Comparison of ENCODE assay signal across 25 mouse cellular contexts in the genomic region with DNA sequence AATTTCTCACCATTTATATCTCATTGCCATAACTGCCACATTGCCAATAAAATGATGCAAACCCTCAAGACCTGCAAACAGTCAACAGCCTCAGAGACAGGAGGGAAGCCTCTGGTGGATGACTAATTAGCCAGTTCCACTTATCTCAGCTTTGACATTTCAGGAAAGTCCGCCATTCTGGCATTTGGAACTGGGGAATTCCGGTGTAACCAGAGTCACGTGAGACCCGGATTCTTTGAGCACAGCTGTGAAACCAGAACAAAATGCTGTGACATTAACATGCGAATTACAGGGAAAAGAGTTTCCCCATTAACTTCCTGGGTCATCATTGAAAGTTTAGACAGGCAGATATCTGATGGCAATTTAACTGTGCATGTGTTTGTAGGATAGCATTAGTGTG.
DNase-seq lines count a peak whose midpoint lies in the region; ATAC-seq lines count a peak whose summit lies in the region.
"Had no signal": no experiment of that assay in that cellular context is flagged by ENCODE, and none has a peak within 500 bp of the region (broad histone marks: within the 10 kb centered on the region; RNA-seq: fewer than 3 reads in every experiment).

No protein-coding gene starts in this region.

- ATAC-seq in heart, embryonic 12.5 days (ENCODE audit: insufficient number of reproducible peaks, low FRiP score) = no peak
- ATAC-seq: forebrain, embryonic 13.5 days; intestine, embryonic 15.5 days; midbrain, embryonic 15.5 days had no signal

- H3K4me2 ChIP-seq in heart, embryonic 12.5 days = no peak overlapping the region
- H3K4me2 ChIP-seq: forebrain, embryonic 13.5 days; hindbrain, embryonic 15.5 days; intestine, embryonic 15.5 days; limb, embryonic 13.5 days; lung, embryonic 15.5 days; midbrain, embryonic 15.5 days; stomach, embryonic 15.5 days had no signal

- WGBS in heart, embryonic 12.5 days = 45% methylated on average over 5 of the region's 5 CpGs

- no peak overlapping the region for H3K4me3 ChIP-seq in heart, embryonic 12.5 days
- H3K4me3 ChIP-seq: forebrain, embryonic 13.5 days; hindbrain, embryonic 15.5 days; intestine, embryonic 15.5 days; layer of hippocampus, adult 2 months; limb, embryonic 13.5 days; lung, embryonic 15.5 days; megakaryocyte, embryonic 14.5 days; midbrain, embryonic 15.5 days; stomach, embryonic 15.5 days had no signal

- H3K4me1 ChIP-seq in heart, embryonic 12.5 days (replicated peaks) = no peaks in the 10 kb centered on the region
- H3K4me1 ChIP-seq: forebrain, embryonic 13.5 days; hindbrain, embryonic 15.5 days; intestine, embryonic 15.5 days; lung, embryonic 15.5 days; midbrain, embryonic 15.5 days; stomach, embryonic 15.5 days had no signal

- no peak overlapping the region for H3K9ac ChIP-seq in heart, embryonic 12.5 days
- H3K9ac ChIP-seq: forebrain, embryonic 13.5 days; hindbrain, embryonic 15.5 days; intestine, embryonic 15.5 days; limb, embryonic 13.5 days; liver, embryonic 14.5 days; lung, embryonic 15.5 days; midbrain, embryonic 15.5 days; stomach, embryonic 15.5 days had no signal

- no peak overlapping the region for H3K27ac ChIP-seq in heart, embryonic 12.5 days (ENCODE audit: poor library complexity, severe bottlenecking)
- H3K27ac ChIP-seq: forebrain, embryonic 13.5 days; hindbrain, embryonic 15.5 days; intestine, embryonic 15.5 days; layer of hippocampus, adult 2 months; limb, embryonic 13.5 days; liver, embryonic 14.5 days; lung, embryonic 15.5 days; midbrain, embryonic 15.5 days; stomach, embryonic 15.5 days had no signal

- peak; percentile 18 to 50 for DNase-seq in heart, adult 18-20 months
- peak; percentile 3 for DNase-seq in retina, postnatal 1 day
- no peak for DNase-seq in retina, embryonic 14.5 days (ENCODE audit: low spot score)
- peak; percentile 8 for DNase-seq in NIH3T3 (ENCODE audit: low read depth)
- no peak for DNase-seq in left cerebral cortex, adult 8-10 months (ENCODE audit: low spot score in 2 of 2)
- no peak for DNase-seq in adrenal gland, postnatal 36 days
- DNase-seq: adrenal gland, postnatal 10 days; cerebellum, adult 8-10 months; gastrocnemius, postnatal 36 days; kidney, adult 8-10 months; kidney, postnatal 14 days; layer of hippocampus, postnatal 36 days; lung, postnatal 36 days; thymus, postnatal 25 days had no signal

- no peaks in the 10 kb centered on the region for H3K27me3 ChIP-seq in heart, embryonic 12.5 days (replicated peaks)
- H3K27me3 ChIP-seq: forebrain, embryonic 13.5 days; hindbrain, embryonic 15.5 days; intestine, embryonic 15.5 days; limb, embryonic 13.5 days; lung, embryonic 15.5 days; megakaryocyte, embryonic 14.5 days; midbrain, embryonic 15.5 days; stomach, embryonic 15.5 days had no signal

- no peaks in the 10 kb centered on the region for H3K9me3 ChIP-seq in heart, embryonic 12.5 days (replicated peaks)
- H3K9me3 ChIP-seq: forebrain, embryonic 13.5 days; hindbrain, embryonic 15.5 days; intestine, embryonic 15.5 days; limb, embryonic 13.5 days; lung, embryonic 15.5 days; megakaryocyte, embryonic 14.5 days; midbrain, embryonic 15.5 days; stomach, embryonic 15.5 days had no signal

- no peaks in the 10 kb centered on the region for H3K36me3 ChIP-seq in heart, embryonic 12.5 days
- H3K36me3 ChIP-seq: hindbrain, embryonic 15.5 days; intestine, embryonic 15.5 days; limb, embryonic 13.5 days; lung, embryonic 15.5 days; midbrain, embryonic 15.5 days; stomach, embryonic 15.5 days had no signal

Comparison
In these comparisons a context has a peak if more than half of its experiments do, and no peak if none do; other contexts are left out.
1. DNase-seq: peak in heart, adult 18-20 months (2 of 2), retina, postnatal 1 day (single experiment) and NIH3T3 (single experiment); none in retina, embryonic 14.5 days (single experiment), left cerebral cortex, adult 8-10 months (0 of 2) and adrenal gland, postnatal 36 days (0 of 2).